Mouse (Mus musculus) bone marrow macrophage, adult 2 months (primary cell): ENCODE data around the gene Eef1e1. TPM values are rescaled to one million over a fixed set of nuclear protein-coding genes. Genes with fewer than 3 reads are reported as not detected.

Source experiments
- H3K27ac ChIP-seq: 2 replicates; pipeline ENCODE4 v1.5.1; 2012; ENCODE audit warnings: low read depth, low read length; ENCODE audit not compliant: insufficient read depth
- H3K4me1 ChIP-seq: 2 replicates; pipeline ENCODE4 v1.6.1; 2012; ENCODE audit warnings: low read length; ENCODE audit not compliant: control insufficient read depth, insufficient read depth
- H3K4me3 ChIP-seq: 2 replicates; pipeline ENCODE4 v1.5.1; 2012; ENCODE audit warnings: mild to moderate bottlenecking, low read length, moderate library complexity; ENCODE audit not compliant: insufficient read depth
- CTCF ChIP-seq: IDR thresholded peaks from 2 replicates; pipeline ENCODE4 v1.5.1; 2012; ENCODE audit warnings: low read depth, mild to moderate bottlenecking, low read length, moderate library complexity
- POLR2A ChIP-seq: IDR thresholded peaks from 2 replicates; pipeline ENCODE4 v1.6.1; 2012; ENCODE audit warnings: mild to moderate bottlenecking, low read depth, low read length, borderline replicate concordance
- polyA plus RNA-seq: library from polyadenylated mRNA; stranded (reverse); fragments of >200 nt; gene quantifications from 2 replicates; pipeline ENCODE4 v1.2.4, GENCODE M21; 2012; ENCODE audit not compliant: missing spikeins, insufficient read depth, insufficient read length

Eef1e1 gene
- polyA plus RNA-seq, 1 experiment = 8.9 TPM

DNA sequence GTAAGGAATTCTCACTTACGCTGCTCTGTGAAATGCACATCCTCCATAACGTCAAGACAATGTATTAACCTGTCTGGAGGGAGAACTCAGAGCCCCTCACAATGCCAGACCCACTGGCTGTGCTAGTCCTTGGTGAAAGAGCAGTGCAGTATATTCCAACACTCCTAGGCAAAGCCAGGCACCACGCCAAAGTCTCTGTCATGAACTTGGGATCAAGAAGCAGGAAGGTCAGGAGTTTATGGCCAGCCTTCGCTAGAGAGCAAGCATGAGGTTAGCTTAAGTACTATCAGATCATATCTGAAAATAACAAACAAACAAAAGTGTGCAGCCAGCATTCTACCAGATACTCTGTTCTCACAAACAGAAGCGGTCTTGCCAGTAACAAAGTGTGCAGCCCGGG is 48.5 kb downstream of the Eef1e1 start:
- H3K4me1 ChIP-seq = peaks cover 18% of the 10 kb centered on the region
- TF ChIP-seq POLR2A (no peak), CTCF (no peak)
- H3K4me3 ChIP-seq = no peak overlapping the region
- no peak overlapping the region for H3K27ac ChIP-seq

DNA sequence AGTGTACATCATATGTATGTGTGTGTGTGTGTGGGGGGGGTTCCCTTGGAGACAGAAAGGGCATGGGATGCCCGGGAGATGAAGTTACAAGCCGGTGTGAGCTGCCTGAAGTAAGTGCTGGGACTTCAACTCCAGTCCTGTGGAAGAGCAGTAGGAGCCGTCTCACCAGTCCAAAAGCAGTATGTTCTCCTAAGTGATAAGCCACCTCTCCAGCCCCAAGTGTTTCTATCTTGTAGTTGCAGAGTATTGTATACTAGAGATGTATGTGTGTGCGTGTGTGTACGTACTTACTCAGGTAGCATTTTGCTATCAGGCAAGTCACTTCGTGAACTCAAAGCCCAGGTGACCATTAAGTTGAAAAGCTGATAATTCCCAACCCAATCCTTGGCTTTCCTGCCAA is 51.7 kb downstream of the Eef1e1 start:
- Histone ChIP-seq H3K27ac (no peak overlapping the region), H3K4me1 (no peaks in the 10 kb centered on the region), H3K4me3 (no peak overlapping the region)
- TF ChIP-seq POLR2A (no peak), CTCF (no peak)

DNA sequence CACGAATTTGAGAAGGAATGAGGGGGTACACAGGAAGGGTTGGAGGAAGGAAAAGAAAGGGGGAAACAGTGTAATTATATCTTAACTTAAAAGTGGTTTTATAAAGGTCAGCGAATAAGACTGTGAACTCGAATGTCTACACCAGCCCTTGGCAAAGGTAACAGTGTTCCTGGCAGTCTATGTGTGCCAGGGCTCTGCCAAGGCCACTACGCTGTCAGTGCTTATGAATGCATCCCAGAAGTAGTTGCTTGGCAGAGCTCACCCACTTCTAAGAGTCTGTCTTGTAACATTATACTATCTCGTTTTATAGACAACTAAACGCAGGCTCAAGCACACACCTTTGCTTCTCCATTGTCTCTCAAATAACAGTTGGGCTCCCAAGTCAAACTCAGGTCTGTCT is 53.5 kb downstream of the Eef1e1 start:
- no peak overlapping the region for H3K4me3 ChIP-seq
- TF ChIP-seq CTCF (no peak), POLR2A (no peak)
- peaks cover 7% of the 10 kb centered on the region for H3K4me1 ChIP-seq
- no peak overlapping the region for H3K27ac ChIP-seq

DNA sequence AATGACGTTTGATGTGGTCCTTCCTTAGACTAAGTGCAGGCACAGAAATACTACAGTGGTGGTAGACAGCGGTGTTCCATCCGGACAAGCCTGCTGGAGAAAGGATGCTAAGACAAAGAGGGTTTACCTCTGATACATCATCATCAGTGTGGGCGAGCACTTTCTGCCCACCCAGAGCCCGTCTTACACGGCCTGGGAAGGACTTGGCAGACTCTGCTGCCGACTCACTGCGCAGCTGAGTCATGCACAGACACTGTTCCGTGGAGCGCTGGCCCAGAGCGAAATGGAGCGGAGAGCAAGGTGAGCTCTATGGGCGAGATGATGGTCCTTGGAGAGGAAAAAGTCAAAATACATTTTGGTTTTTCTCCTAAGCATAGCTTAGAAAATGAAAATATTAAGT is 55.9 kb downstream of the Eef1e1 start:
- H3K4me1 ChIP-seq = peaks cover 12% of the 10 kb centered on the region
- H3K4me3 ChIP-seq = no peak overlapping the region
- TF ChIP-seq CTCF (no peak), POLR2A (no peak)
- no peak overlapping the region for H3K27ac ChIP-seq

DNA sequence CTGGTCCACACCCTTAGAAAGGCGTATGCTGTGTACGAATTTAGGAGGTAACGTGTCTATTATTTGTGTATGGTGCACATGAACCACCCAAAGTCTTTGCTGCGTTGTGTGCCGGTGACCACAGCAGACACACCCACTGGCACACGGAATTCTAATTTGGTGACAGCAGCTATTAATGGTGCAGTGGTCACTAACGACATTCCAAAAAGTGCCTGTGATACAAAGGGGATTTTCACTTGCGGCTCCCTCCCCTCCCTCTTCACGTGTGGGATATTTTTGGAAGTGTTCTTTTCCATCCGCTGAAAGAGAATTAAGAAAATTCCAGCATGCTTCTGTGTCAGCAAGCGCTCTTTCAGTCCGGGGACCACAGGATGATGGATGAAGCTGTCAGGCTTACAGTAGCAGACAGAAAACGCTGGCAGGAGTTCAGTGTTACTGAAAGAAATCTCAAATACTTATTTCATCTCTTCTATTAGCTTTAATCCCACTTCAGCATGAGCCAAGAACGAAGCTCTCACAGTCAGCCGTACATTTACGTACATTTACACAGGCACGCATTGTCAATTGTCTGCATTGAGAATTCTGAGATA is 56.5 kb downstream of the Eef1e1 start:
- TF ChIP-seq CTCF (no peak), POLR2A (no peak)
- Histone ChIP-seq H3K4me1 (peaks cover 12% of the 10 kb centered on the region), H3K4me3 (no peak overlapping the region), H3K27ac (no peak overlapping the region)

DNA sequence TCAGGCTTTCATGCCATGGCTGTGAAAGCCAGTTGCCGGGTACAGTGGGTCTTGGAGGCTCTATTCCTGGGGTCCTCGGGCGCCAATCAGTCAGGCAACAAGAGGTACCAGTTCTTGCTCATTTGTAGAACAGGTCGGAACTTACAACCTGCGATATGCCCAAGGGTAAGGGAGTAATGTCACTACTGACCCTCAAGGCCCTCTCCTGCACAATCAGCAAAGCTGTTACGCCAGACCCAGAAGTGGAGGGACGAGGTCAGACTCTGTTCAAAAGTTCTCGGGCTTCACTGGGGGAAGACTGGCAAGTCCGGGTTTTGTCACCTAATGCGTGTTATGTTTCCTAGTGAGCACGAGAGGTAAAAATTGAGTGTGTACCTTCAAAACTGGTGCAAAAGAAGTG is 58.0 kb downstream of the Eef1e1 start:
- H3K4me3 ChIP-seq = no peak overlapping the region
- TF ChIP-seq POLR2A (no peak), CTCF (no peak)
- H3K4me1 ChIP-seq = peaks cover 12% of the 10 kb centered on the region
- no peak overlapping the region for H3K27ac ChIP-seq

DNA sequence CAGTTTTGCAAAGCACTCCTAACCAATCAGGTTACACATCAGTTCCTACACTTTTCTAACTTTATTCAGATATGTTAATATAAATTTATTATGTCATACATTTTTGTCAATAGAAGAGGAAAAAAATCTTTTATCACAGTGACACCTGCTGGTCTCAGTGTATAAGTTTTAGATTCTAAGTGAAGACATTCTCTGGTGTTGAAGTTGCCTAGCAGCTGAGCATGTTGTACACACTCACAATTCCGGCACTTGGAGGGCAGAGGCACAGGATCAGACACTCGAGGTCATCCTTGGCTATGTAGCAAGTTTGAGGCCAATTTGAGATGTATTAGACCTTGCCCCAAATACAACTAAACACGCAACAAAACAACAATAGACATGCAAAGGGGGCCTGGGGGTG is 61.8 kb downstream of the Eef1e1 start:
- H3K4me3 ChIP-seq = no peak overlapping the region
- no peak for TF ChIP-seq POLR2A
- no peak overlapping the region for H3K27ac ChIP-seq
- peaks cover 12% of the 10 kb centered on the region for H3K4me1 ChIP-seq

DNA sequence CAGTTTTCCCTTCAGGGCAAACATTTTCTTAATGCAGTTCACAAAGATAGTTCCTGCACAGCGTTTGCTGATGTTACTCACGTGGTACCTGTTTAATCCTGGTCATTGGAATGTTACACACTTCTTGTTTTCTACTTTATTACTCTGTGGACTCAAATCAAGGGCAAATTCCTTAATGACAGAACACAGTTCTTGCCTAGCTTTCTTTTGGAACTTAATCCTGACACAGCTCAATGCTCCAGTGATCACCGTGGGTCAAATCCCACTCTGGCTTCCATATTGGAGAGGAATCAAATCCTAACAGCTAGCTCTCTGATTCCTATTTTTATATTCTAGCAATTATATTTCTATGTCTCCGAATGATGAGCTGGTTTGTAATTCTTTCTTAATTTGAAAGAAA is 62.4 kb downstream of the Eef1e1 start:
- Histone ChIP-seq H3K27ac (no peak overlapping the region), H3K4me3 (no peak overlapping the region)
- no peak for TF ChIP-seq CTCF
- no peak for TF ChIP-seq POLR2A

More for the DNA sequence above, 62.4 kb downstream of the Eef1e1 start:
- peaks cover 12% of the 10 kb centered on the region for H3K4me1 ChIP-seq

Other genes starting within 250 kb of the Eef1e1 start
- gene Txndc5, start 130.2 kb downstream of the Eef1e1 start, polyA plus RNA-seq = 41.9 and 46.3 TPM in 2 replicates
- gene Bloc1s5, start 23.9 kb downstream of the Eef1e1 start, polyA plus RNA-seq = 8.1 and 11.1 TPM in 2 replicates